Mouse (Mus musculus) gastrocnemius, adult 8-10 months (tissue): ENCODE data around the gene Rpgrip1l. TPM values are rescaled to one million over a fixed set of nuclear protein-coding genes. Genes with fewer than 3 reads are reported as not detected.

ENCODE experiments used
- DNase-seq, 2 experiments: peaks; one replicate each; pipeline ENCODE4 v3.0.0; 2022; ENCODE audit warnings: low spot score in 2 of 2
- total RNA-seq, 4 experiments: library from RNA; stranded (reverse); gene quantifications; 2 replicates each; pipeline ENCODE4 v1.2.4; 2022

Rpgrip1l gene
- total RNA-seq, 4 experiments from 2014 or later, result 1.2 to 2.6 (median 2.3) TPM

GRCm38 (mm10) chr8:91329461-91329850, 16.4 kb upstream of the Rpgrip1l start:
- no peak for DNase-seq

GRCm38 (mm10) chr8:91329056-91329455, 16.0 kb upstream of the Rpgrip1l start:
- no peak for DNase-seq

GRCm38 (mm10) chr8:91327471-91328205, 14.6 kb upstream of the Rpgrip1l start:
- no peak for DNase-seq

- no peak for DNase-seq
Measured at GRCm38 (mm10) chr8:91326946-91327345, 13.9 kb upstream of the Rpgrip1l start.

GRCm38 (mm10) chr8:91326018-91326417, 13.0 kb upstream of the Rpgrip1l start:
- DNase-seq, result no peak

- no peak for DNase-seq
Measured at GRCm38 (mm10) chr8:91324916-91325315, 11.9 kb upstream of the Rpgrip1l start.

GRCm38 (mm10) chr8:91324271-91324670, 11.2 kb upstream of the Rpgrip1l start:
- DNase-seq, result no peak

- DNase-seq, result no peak
Measured at GRCm38 (mm10) chr8:91323511-91323910, 10.4 kb upstream of the Rpgrip1l start.

- DNase-seq, result no peak
Measured at GRCm38 (mm10) chr8:91318938-91319729, 6.1 kb upstream of the Rpgrip1l start.

GRCm38 (mm10) chr8:91317567-91318227, 4.6 kb upstream of the Rpgrip1l start:
- no peak for DNase-seq

- no peak for DNase-seq
Measured at GRCm38 (mm10) chr8:91312342-91312741, 720 bp downstream of the Rpgrip1l start.

- DNase-seq, result no peak
Measured at GRCm38 (mm10) chr8:91304481-91305386, 8.3 kb downstream of the Rpgrip1l start.

- no peak for DNase-seq
Measured at GRCm38 (mm10) chr8:91298672-91299071, 14.4 kb downstream of the Rpgrip1l start.

GRCm38 (mm10) chr8:91295786-91296185, 17.3 kb downstream of the Rpgrip1l start:
- DNase-seq, result no peak

GRCm38 (mm10) chr8:91290576-91290975, 22.5 kb downstream of the Rpgrip1l start:
- DNase-seq, result no peak

GRCm38 (mm10) chr8:91286237-91286636, 26.8 kb downstream of the Rpgrip1l start:
- DNase-seq, result no peak

- no peak for DNase-seq
Measured at GRCm38 (mm10) chr8:91283815-91284214, 29.2 kb downstream of the Rpgrip1l start.

- no peak for DNase-seq
Measured at GRCm38 (mm10) chr8:91282655-91283054, 30.4 kb downstream of the Rpgrip1l start.

- no peak for DNase-seq
Measured at GRCm38 (mm10) chr8:91281545-91281944, 31.5 kb downstream of the Rpgrip1l start.

- peak; percentile 20 to 36 for DNase-seq
Measured at GRCm38 (mm10) chr8:91280467-91281212, 32.4 kb downstream of the Rpgrip1l start.
